Mouse (Mus musculus) urinary bladder, adult 2 months (tissue): Measurements from ENCODE around the gene Gm10762. TPM values are rescaled to one million over a fixed set of nuclear protein-coding genes. Genes with fewer than 3 reads are reported as not detected.
A peak's percentile ranks its signal among the peaks of the same experiment; 100 is the strongest.
"Not testable (repeated sequence)": the region's sequence is repeated elsewhere in the genome, so short reads cannot be mapped to it uniquely, and the experiment has no call there.

Experiments used
- DNase-seq: peaks from one replicate; pipeline ENCODE4 v3.0.0; 2022; ENCODE audit warnings: low spot score
- polyA plus RNA-seq: library from polyadenylated mRNA; depleted of rRNA; stranded (reverse); fragments of >200 nt; gene quantifications from 2 replicates; pipeline ENCODE4 v1.2.3, GENCODE M21; 2012; rRNA removed

Gm10762 gene
- 3.8 and 4.0 TPM in 2 replicates for polyA plus RNA-seq

DNA sequence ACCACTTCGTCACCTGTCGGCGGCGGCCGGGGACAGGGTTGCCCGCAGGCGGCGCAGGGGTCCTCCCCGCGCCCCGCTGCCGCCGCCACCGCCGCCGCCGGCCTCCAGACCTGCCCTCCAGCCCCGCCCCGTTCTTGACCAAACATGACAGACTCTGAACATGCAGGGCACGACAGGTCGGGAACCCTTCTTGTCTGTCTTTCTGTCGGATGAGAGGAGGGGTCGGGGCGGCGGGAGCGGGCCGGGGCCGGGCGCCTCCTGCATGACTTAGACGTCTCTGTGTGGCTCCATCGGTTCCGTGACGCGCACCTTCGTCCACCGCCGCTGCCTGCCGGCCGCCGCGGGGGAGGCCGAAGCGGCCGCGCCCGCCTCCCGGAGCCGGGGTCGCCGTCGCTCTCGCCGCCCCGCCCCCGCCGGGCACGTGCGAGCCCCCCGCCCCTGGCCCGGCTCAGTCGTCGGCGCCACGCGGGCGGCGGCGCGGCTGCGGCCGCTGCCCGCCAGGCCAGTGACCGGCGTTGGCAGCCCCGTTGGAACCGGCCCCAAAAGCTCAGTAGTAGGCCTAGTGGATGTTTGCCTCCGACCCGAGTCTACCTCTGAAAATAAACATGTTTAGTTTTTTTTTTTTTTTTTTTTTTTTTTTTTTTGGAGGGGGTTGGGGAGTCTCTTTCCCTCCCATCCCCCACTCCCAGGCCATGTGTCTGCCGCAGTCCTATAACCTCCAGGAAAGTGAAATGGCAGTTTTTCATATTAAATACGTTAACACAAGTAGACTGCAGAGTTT lies at the start of gene Gm10762:
Gene Gm10762 (minus strand): TSS at position 65 of the 781 bp plus-strand sequence.
- DNase-seq: peak; percentile 79

DNA sequence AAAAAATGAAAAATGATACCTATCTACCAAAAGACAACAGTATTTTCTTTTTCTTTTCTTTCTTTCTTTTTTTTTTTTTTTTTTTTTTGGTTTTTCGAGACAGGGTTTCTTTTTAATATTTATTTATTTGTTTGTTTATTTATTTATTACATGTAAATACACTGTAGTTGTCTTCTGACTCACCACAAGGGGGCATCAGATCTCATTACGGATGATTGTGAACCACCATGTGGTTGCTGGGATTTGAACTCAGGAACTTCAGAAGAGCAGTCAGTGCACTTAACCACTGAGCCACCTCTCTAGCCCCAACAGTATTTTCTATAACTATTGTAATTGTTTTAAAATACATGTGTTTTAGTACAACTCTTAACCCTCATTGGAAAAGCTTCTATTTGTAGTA lies 41.3 kb upstream of the Gm10762 start:
- DNase-seq: not testable (repeated sequence)

- DNase-seq: no peak
These were observed 38.7 kb upstream of the Gm10762 start for GRCm38 (mm10) chr2:129006194-129006749.

GRCm38 (mm10) chr2:129004872-129005271 lies 37.3 kb upstream of the Gm10762 start:
- no peak for DNase-seq

- no peak for DNase-seq
These were observed 17.2 kb upstream of the Gm10762 start for GRCm38 (mm10) chr2:128984746-128985145.

GRCm38 (mm10) chr2:128975572-128975971 lies 8.0 kb upstream of the Gm10762 start:
- no peak for DNase-seq

DNA sequence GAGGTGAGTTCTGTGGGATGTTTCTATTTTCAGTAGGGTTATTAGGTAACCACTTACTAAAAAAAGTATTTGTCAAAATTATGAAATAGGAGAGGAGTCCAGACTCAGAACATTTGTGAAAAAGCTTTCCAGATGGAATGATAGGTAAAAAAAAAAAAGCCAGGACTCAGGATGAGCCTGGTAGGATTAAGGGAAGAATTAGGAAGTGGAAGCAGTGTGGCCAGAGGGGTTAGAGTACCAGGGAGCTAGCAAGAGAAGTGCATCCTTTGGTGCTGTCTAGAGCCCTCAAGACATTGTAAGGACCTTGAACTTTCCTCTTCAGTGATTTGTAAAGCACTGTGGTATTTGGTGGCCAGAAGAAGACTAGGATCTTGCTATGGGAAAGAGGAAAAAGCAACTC lies 4.8 kb upstream of the Gm10762 start:
- DNase-seq: no peak

DNA sequence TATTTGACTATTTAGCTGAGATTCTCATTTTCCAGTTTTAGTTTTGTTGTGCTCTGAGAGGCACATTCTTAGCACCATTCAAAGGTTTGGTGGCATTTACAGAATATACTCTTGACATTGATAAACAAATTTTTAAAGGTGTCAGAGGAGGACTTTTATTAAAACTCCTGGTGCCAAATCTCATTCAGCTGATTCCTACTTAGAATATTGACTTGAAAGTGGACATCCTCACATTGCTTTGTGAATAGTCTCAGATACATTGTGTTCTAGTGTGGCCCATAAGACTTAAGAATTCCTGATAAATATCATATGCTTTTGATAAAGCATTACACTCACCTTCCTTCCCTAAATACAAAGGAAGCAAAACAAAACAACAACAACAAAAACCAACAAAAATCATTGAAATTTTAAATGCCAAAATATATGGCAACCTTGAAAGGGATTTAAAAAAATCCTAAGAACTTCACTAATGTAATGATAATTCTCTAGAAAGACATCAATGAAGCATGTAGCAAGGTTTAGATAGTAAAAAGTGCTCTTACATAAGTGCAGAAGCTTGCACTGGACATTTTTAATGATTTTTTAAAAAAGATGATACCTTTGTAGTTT lies 1.1 kb upstream of the Gm10762 start:
- no peak for DNase-seq

- DNase-seq: peak; percentile 99
These were observed 614 bp downstream of the Gm10762 start, which contains the start of gene Zc3h6 for GRCm38 (mm10) chr2:128966641-128967580. Zc3h6 (plus strand) TSS chr2:128967402.

GRCm38 (mm10) chr2:128966236-128966635 lies 1.3 kb downstream of the Gm10762 start:
- no peak for DNase-seq

- no peak for DNase-seq
These were observed 1.9 kb downstream of the Gm10762 start for GRCm38 (mm10) chr2:128965505-128966105.

DNA sequence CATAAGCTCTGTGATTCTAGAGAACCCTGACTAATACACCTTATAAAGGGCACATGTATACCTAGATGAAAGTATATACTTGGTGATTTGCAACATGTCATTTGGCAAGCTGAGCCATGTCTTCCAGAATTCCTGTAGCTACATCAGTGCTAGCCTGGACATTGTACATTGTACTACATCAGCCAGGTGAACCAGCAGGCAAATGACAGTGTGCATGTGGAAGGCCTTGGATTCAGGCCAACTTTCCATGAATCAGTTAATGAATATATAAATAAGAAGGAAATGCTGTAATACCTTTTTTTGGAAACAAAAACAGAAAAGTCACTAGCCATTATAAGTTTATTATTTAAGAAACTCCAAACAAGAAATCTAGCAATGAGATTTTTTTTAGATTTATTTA lies 13.3 kb downstream of the Gm10762 start:
- DNase-seq: no peak

GRCm38 (mm10) chr2:128947962-128948588 lies 19.4 kb downstream of the Gm10762 start:
- no peak for DNase-seq

DNA sequence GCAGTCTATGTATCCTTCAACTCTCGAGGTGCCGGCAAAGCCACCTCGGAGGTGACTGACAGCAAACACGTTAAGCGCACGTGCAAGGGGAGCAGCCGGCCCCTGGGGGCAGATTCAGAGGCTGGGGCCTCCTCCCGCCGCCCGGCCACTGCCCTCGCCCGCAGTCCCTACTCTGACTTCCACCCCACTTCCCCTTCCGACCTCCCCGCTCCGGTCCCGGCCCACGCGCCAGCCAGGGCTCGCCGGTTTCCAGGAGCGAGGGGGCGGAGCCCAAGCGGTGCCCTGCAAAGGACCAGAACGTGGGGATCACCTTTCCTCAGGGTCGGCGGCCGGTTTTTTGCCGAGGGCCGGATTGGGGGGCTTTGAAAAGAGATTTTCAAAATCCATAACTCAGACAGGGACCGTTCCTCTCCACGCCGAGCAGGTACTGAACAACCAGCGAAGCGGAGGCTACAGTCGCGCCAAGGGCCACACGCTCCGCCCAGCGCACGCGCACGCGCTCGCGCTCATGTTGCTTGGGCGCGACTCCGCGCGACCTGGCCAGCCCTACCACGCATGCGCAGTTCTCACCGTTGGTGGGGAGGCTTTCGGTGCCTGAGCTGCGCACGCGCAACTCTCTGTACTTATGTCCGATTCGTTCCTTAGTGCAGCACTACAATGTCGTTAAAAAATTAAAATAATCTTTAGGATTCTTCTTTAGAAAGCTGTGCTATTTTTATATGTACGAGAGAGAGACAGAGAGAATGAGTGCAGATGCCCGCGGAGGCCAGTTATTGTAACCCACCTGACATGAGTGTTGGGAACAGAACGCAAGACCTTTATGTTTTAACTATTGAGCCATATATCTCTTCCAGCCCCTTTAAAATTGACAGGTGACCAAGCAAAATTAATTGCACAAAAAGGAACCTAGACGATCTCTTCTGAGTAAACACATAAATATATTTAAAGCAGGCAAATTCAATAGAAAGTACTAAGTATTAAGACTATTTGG lies 23.7 kb downstream of the Gm10762 start, which contains the start of gene Zc3h8:
Gene Zc3h8 (minus strand): TSS at position 540 of the 991 bp plus-strand sequence.
- peak; percentile 93 for DNase-seq

DNA sequence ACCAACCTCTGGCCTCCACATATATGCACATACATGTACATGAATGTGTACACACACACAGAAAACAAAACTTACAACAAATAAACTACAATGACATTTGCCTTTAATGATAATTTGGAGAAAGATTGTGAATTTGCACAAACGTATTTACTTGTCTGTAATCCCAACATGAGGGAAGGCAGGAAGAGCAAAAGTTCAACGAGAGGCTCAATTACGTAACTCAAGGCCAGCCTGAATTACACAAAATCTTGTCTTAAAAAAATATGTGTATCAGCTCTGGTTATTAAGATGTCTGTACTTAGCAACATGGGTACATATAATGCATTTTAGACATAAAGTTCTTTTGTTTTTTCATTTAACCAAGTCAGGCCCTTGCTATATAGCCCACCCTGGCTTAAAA lies 31.3 kb downstream of the Gm10762 start:
- DNase-seq: no peak

- no peak for DNase-seq
These were observed 36.8 kb downstream of the Gm10762 start for GRCm38 (mm10) chr2:128930704-128931103.

GRCm38 (mm10) chr2:128928446-128928845 lies 39.1 kb downstream of the Gm10762 start:
- DNase-seq: no peak

GRCm38 (mm10) chr2:128924799-128925198 lies 42.7 kb downstream of the Gm10762 start:
- no peak for DNase-seq
